Mouse (Mus musculus) embryonic facial prominence, embryonic 10.5 days (tissue): ENCODE data around the gene Lmcd1. TPM values are rescaled to one million over a fixed set of nuclear protein-coding genes. Genes with fewer than 3 reads are reported as not detected.

Experiments
- DNase-seq: peaks from one replicate; pipeline ENCODE4 v3.0.0-alpha.2; 2017; ENCODE audit warnings: low spot score
- H3K27ac ChIP-seq: fragments of 300-500 bp; sonication (generic); replicated peaks from 2 replicates; pipeline ENCODE4 v1.5.1; 2016; ENCODE audit warnings: mild to moderate bottlenecking
- H3K27me3 ChIP-seq: fragments of 300-500 bp; sonication (generic); replicated peaks from 2 replicates; pipeline ENCODE4 v1.6.1; 2016; ENCODE audit warnings: low read depth, mild to moderate bottlenecking; ENCODE audit not compliant: poor library complexity, severe bottlenecking
- H3K36me3 ChIP-seq: fragments of 300-500 bp; sonication (generic); replicated peaks from 2 replicates; pipeline ENCODE4 v1.6.1; 2016; ENCODE audit warnings: mild to moderate bottlenecking, moderate library complexity
- H3K4me1 ChIP-seq: fragments of 300-500 bp; sonication (generic); 2 replicates; pipeline ENCODE4 v1.6.1; 2016
- H3K4me3 ChIP-seq: fragments of 300-500 bp; sonication (generic); 2 replicates; pipeline ENCODE4 v1.5.1; 2016; ENCODE audit warnings: mild to moderate bottlenecking, moderate library complexity
- H3K9me3 ChIP-seq: fragments of 300-500 bp; sonication (generic); 2 replicates; pipeline ENCODE4 v1.6.1; 2016; ENCODE audit warnings: mild to moderate bottlenecking
- WGBS: fragments of 180-500 bp; shearing (Covaris S2); methylation state at CpG from one replicate; pipeline ENCODE4 v1.1.7; 2016; 5-methylcytosine and 5-hydroxymethylcytosine counted together
- polyA plus RNA-seq: library from polyadenylated mRNA; unstranded; fragments of >200 nt; fragmentation: Nextera tagmentation; extraction: Ambion mirVana; gene quantifications from 2 replicates; pipeline ENCODE4 v1.2.1, GENCODE M21; 2016

Lmcd1 gene
- polyA plus RNA-seq, 1 experiment from 2014 or later = 2.2 TPM

DNA sequence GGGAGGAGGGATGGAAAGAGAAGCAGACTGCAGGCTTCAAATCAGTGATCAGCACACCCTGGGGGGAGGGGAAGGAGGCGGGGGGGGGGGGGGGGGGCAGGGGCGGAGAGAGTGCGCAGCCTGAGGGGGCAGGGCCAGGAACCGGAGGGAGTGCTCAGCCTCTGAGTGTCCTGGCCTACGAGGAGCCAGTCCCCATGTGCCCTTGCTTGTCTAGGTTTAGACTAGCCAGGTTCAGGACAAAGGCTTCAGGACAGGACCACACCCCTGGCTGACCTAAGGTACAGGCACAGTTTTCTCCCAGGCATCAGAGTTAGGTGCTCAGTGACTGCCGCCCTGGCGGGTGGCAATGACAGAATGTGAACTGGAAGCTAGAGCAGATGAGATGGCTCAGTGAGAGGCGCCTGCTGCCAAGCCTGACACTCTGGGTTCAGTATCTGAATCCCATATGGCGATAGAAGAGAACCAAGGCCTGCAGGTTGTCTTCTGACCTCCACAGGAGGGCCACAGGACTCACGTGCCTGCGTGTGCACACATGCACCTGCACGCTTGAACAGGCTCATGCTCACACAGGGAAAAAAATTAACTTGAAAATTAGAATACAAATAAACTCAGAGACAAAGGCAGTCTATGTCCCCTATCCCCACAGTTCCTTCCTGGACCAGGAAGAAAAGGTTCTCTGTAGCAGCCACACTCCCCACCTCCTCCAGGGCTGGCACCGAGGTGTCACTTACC is 102.3 kb downstream of the Lmcd1 start:
- Histone ChIP-seq H3K27me3 (no peaks in the 10 kb centered on the region; the same call in 1 of the 2 replicates), H3K9me3 (no peaks in the 10 kb centered on the region), H3K4me3 (no peak overlapping the region), H3K36me3 (no peaks in the 10 kb centered on the region), H3K4me1 (peaks cover 7% of the 10 kb centered on the region), H3K27ac (no peak overlapping the region)
- 53% methylated on average over 12 of the region's 13 CpGs for WGBS
- DNase-seq = no peak

DNA sequence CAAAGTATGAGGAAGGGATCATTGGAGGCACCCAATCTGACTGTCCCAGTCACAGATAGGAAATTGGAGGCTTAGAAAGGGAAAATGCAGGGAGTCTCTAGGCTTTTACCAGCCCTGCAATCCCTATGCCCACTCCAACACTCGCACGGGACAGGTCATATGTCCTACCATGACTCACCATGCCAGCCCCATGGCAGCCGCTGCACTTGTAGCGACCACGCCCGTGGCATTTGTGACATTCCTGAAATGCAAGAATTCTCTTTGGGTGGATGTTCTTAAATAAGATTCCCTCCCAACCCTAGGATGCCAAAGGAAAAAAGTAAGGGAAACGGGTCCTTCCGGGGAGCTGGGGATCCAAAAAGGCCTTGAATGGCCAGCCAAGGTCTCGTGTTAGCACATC is 105.5 kb downstream of the Lmcd1 start:
- no peak for DNase-seq

More for the DNA sequence above, 105.5 kb downstream of the Lmcd1 start:
- Histone ChIP-seq H3K4me3 (no peak overlapping the region), H3K36me3 (no peaks in the 10 kb centered on the region), H3K27ac (no peak overlapping the region), H3K27me3 (no peaks in the 10 kb centered on the region; the same call in 1 of the 2 replicates), H3K4me1 (peaks cover 7% of the 10 kb centered on the region), H3K9me3 (no peaks in the 10 kb centered on the region)
- WGBS = 92% methylated on average over 9 of the region's 9 CpGs

Other genes starting within 250 kb of the Lmcd1 start
- 0.93 and 1.2 TPM in 2 replicates for gene Ssu2, start 114.3 kb downstream of the Lmcd1 start, polyA plus RNA-seq
- gene Cav3, start 185.7 kb downstream of the Lmcd1 start, polyA plus RNA-seq = not detected in 2 replicates
- 0.03 and 0.06 TPM in 2 replicates for gene Oxtr, start 216.2 kb downstream of the Lmcd1 start, polyA plus RNA-seq